Mouse (Mus musculus) limb, embryonic 10.5 days (tissue): Measurements from ENCODE around the gene Nmnat1. TPM values are rescaled to one million over a fixed set of nuclear protein-coding genes. Genes with fewer than 3 reads are reported as not detected.

ENCODE experiments used
- DNase-seq: peaks from one replicate; pipeline ENCODE4 v3.0.0-alpha.2; 2017; ENCODE audit warnings: low spot score
- H3K27ac ChIP-seq: fragments of 300-500 bp; sonication (generic); 2 replicates; pipeline ENCODE4 v1.5.1; 2016; ENCODE audit warnings: mild to moderate bottlenecking
- H3K27me3 ChIP-seq: fragments of 300-500 bp; sonication (generic); 2 replicates; pipeline ENCODE4 v1.6.1; 2016; ENCODE audit warnings: low read depth, mild to moderate bottlenecking; ENCODE audit not compliant: poor library complexity, severe bottlenecking
- H3K36me3 ChIP-seq: fragments of 300-500 bp; sonication (generic); 2 replicates; pipeline ENCODE4 v1.6.1; 2016; ENCODE audit warnings: mild to moderate bottlenecking, moderate library complexity
- H3K4me1 ChIP-seq: fragments of 300-500 bp; sonication (generic); 2 replicates; pipeline ENCODE4 v1.6.1; 2016
- H3K4me3 ChIP-seq: fragments of 300-500 bp; sonication (generic); 2 replicates; pipeline ENCODE4 v1.5.1; 2016; ENCODE audit warnings: mild to moderate bottlenecking, moderate library complexity
- H3K9me3 ChIP-seq: fragments of 300-500 bp; sonication (generic); replicated peaks from 2 replicates; pipeline ENCODE4 v1.6.1; 2016; ENCODE audit warnings: mild to moderate bottlenecking
- WGBS: fragments of 180-500 bp; shearing (Covaris S2); methylation state at CpG from one replicate; pipeline ENCODE4 v1.1.7; 2016; 5-methylcytosine and 5-hydroxymethylcytosine counted together
- polyA plus RNA-seq: library from polyadenylated mRNA; unstranded; fragments of >200 nt; fragmentation: Nextera tagmentation; extraction: Ambion mirVana; gene quantifications from 2 replicates; pipeline ENCODE4 v1.2.1, GENCODE M21; 2016

Nmnat1 gene
- polyA plus RNA-seq = 16.1 and 16.8 TPM in 2 replicates

- peak; percentile 99 for DNase-seq
- Histone ChIP-seq H3K9me3 (no peaks in the 10 kb centered on the region), H3K27ac (peak within 1 kb of the TSS; percentile 88), H3K4me3 (peak within 1 kb of the TSS; percentile 72), H3K27me3 (no peaks in the 10 kb centered on the region), H3K36me3 (peaks cover 36% of the 10 kb centered on the region), H3K4me1 (peaks cover 20% of the 10 kb centered on the region)
- WGBS = under 1% methylated on average over 60 of the region's 60 CpGs
These were observed at the start of gene Nmnat1, which contains the start of gene Lzic for GRCm38 (mm10) chr4:149485053-149485824. Nmnat1 (minus strand) TSS chr4:149485202. Lzic (plus strand) TSS chr4:149485229.

- H3K4me3 ChIP-seq = no peak overlapping the region
- 71% methylated on average over 6 of the region's 6 CpGs for WGBS
- no peaks in the 10 kb centered on the region for H3K27me3 ChIP-seq
- no peak for DNase-seq
- H3K4me1 ChIP-seq = peaks cover 35% of the 10 kb centered on the region
- no peak overlapping the region for H3K27ac ChIP-seq
- peaks cover 19% of the 10 kb centered on the region; the same call in 1 of the 2 replicates for H3K36me3 ChIP-seq
- H3K9me3 ChIP-seq = no peaks in the 10 kb centered on the region
These were observed 44.7 kb upstream of the Nmnat1 start for GRCm38 (mm10) chr4:149529691-149530090.

GRCm38 (mm10) chr4:149527621-149528354 lies 42.8 kb upstream of the Nmnat1 start:
- peaks cover 13% of the 10 kb centered on the region; the same call in 1 of the 2 replicates for H3K36me3 ChIP-seq
- no peaks in the 10 kb centered on the region for H3K27me3 ChIP-seq
- DNase-seq = no peak
- peak overlapping the region; percentile 46; the same call in 1 of the 2 replicates for H3K27ac ChIP-seq
- peaks cover 45% of the 10 kb centered on the region for H3K4me1 ChIP-seq
- WGBS = 83% methylated on average over 15 of the region's 15 CpGs
- no peaks in the 10 kb centered on the region for H3K9me3 ChIP-seq
- no peak overlapping the region for H3K4me3 ChIP-seq

GRCm38 (mm10) chr4:149526330-149526729 lies 41.3 kb upstream of the Nmnat1 start:
- no peak for DNase-seq
- peak overlapping the region; percentile 56 for H3K27ac ChIP-seq
- no peaks in the 10 kb centered on the region for H3K9me3 ChIP-seq
- H3K27me3 ChIP-seq = no peaks in the 10 kb centered on the region
- peaks cover 54% of the 10 kb centered on the region for H3K4me1 ChIP-seq
- H3K36me3 ChIP-seq = 0 out of 2 replicates have a peak, but pooled peaks cover 13% of the 10 kb centered on the region
- WGBS = 47% methylated on average over 7 of the region's 7 CpGs
- H3K4me3 ChIP-seq = peak overlapping the region; percentile 13; the same call in 1 of the 2 replicates

GRCm38 (mm10) chr4:149525811-149526210 lies 40.8 kb upstream of the Nmnat1 start:
- Histone ChIP-seq H3K9me3 (no peaks in the 10 kb centered on the region), H3K27ac (peak overlapping the region; percentile 56)
- 81% methylated on average over 6 of the region's 6 CpGs for WGBS

GRCm38 (mm10) chr4:149525170-149525569 lies 40.2 kb upstream of the Nmnat1 start:
- Histone ChIP-seq H3K4me1 (peaks cover 65% of the 10 kb centered on the region), H3K4me3 (no peak overlapping the region), H3K27me3 (no peaks in the 10 kb centered on the region), H3K27ac (no peak overlapping the region), H3K9me3 (no peaks in the 10 kb centered on the region), H3K36me3 (0 out of 2 replicates have a peak, but pooled peaks cover 14% of the 10 kb centered on the region)
- WGBS = 85% methylated on average over 4 of the region's 4 CpGs
- no peak for DNase-seq

More at GRCm38 (mm10) chr4:149525811-149526210, 40.8 kb upstream of the Nmnat1 start:
- no peaks in the 10 kb centered on the region for H3K27me3 ChIP-seq
- peaks cover 59% of the 10 kb centered on the region for H3K4me1 ChIP-seq
- H3K4me3 ChIP-seq = 0 out of 2 replicates have a peak overlapping the region, but pooled peaks have one; percentile 13
- no peak for DNase-seq
- H3K36me3 ChIP-seq = 0 out of 2 replicates have a peak, but pooled peaks cover 13% of the 10 kb centered on the region

GRCm38 (mm10) chr4:149523961-149524360 lies 39.0 kb upstream of the Nmnat1 start:
- Histone ChIP-seq H3K4me1 (peaks cover 69% of the 10 kb centered on the region), H3K27me3 (no peaks in the 10 kb centered on the region), H3K4me3 (no peak overlapping the region), H3K36me3 (0 out of 2 replicates have a peak, but pooled peaks cover 21% of the 10 kb centered on the region), H3K9me3 (no peaks in the 10 kb centered on the region), H3K27ac (no peak overlapping the region)
- WGBS = 82% methylated on average over 6 of the region's 6 CpGs
- DNase-seq = no peak

- no peak for DNase-seq
- Histone ChIP-seq H3K4me3 (no peak overlapping the region), H3K4me1 (peaks cover 68% of the 10 kb centered on the region), H3K36me3 (0 out of 2 replicates have a peak, but pooled peaks cover 18% of the 10 kb centered on the region), H3K9me3 (no peaks in the 10 kb centered on the region), H3K27ac (no peak overlapping the region), H3K27me3 (no peaks in the 10 kb centered on the region)
- WGBS = 86% methylated on average over 10 of the region's 10 CpGs
These were observed 36.3 kb upstream of the Nmnat1 start for GRCm38 (mm10) chr4:149521258-149521657.

GRCm38 (mm10) chr4:149518351-149519220 lies 33.6 kb upstream of the Nmnat1 start:
- WGBS = 4% methylated on average over 51 of the region's 52 CpGs
- peaks cover 47% of the 10 kb centered on the region for H3K4me1 ChIP-seq

GRCm38 (mm10) chr4:149517868-149518340 lies 32.9 kb upstream of the Nmnat1 start, which contains the start of gene Ctnnbip1:
Ctnnbip1 (plus strand) TSS chr4:149518236.
- no peaks in the 10 kb centered on the region for H3K27me3 ChIP-seq
- DNase-seq = peak; percentile 97
- no peaks in the 10 kb centered on the region for H3K9me3 ChIP-seq
- under 1% methylated on average over 46 of the region's 46 CpGs for whole genome bisulfite sequencing
- peak within 1 kb of the TSS; percentile 92 for H3K27ac ChIP-seq
- peak within 1 kb of the TSS; percentile 92 for H3K4me3 ChIP-seq
- 0 out of 2 replicates have a peak, but pooled peaks cover 13% of the 10 kb centered on the region for H3K36me3 ChIP-seq
- H3K4me1 ChIP-seq = peaks cover 45% of the 10 kb centered on the region

More at GRCm38 (mm10) chr4:149518351-149519220, 33.6 kb upstream of the Nmnat1 start:
- DNase-seq = peak; percentile 56
- H3K9me3 ChIP-seq = no peaks in the 10 kb centered on the region
- no peaks in the 10 kb centered on the region for H3K27me3 ChIP-seq
- H3K36me3 ChIP-seq = 0 out of 2 replicates have a peak, but pooled peaks cover 15% of the 10 kb centered on the region
- peak overlapping the region; percentile 92 for H3K4me3 ChIP-seq
- peak overlapping the region; percentile 92 for H3K27ac ChIP-seq

GRCm38 (mm10) chr4:149515706-149516105 lies 30.7 kb upstream of the Nmnat1 start:
- no peak for DNase-seq
- H3K4me1 ChIP-seq = peaks cover 36% of the 10 kb centered on the region
- no peak overlapping the region for H3K27ac ChIP-seq
- no peak overlapping the region for H3K4me3 ChIP-seq
- H3K9me3 ChIP-seq = no peaks in the 10 kb centered on the region
- 0 out of 2 replicates have a peak, but pooled peaks cover 8% of the 10 kb centered on the region for H3K36me3 ChIP-seq
- 93% methylated on average over 5 of the region's 5 CpGs for WGBS
- no peaks in the 10 kb centered on the region for H3K27me3 ChIP-seq

- 92% methylated on average over 7 of the region's 7 CpGs for WGBS
- Histone ChIP-seq H3K4me1 (0 out of 2 replicates have a peak, but pooled peaks cover 7% of the 10 kb centered on the region), H3K9me3 (no peaks in the 10 kb centered on the region), H3K4me3 (no peak overlapping the region), H3K27me3 (no peaks in the 10 kb centered on the region), H3K36me3 (no peaks in the 10 kb centered on the region), H3K27ac (no peak overlapping the region)
- no peak for DNase-seq
These were observed 27.1 kb upstream of the Nmnat1 start for GRCm38 (mm10) chr4:149512072-149512471.
